Mouse (Mus musculus) forebrain, postnatal 0 days (tissue): Measurements from ENCODE around the gene Ilf3. TPM values are rescaled to one million over a fixed set of nuclear protein-coding genes. Genes with fewer than 3 reads are reported as not detected.

Experiments used
- ATAC-seq: fragments of 200-750 bp; cut with Nextera tagmentation; 2 replicates; pipeline ENCODE4 v1.8.0; 2017; ENCODE audit warnings: mild to moderate bottlenecking, moderate library complexity
- DNase-seq: peaks from one replicate; pipeline ENCODE4 v3.0.0-alpha.2; 2015
- H3K27ac ChIP-seq: fragments of 300-500 bp; sonication (generic); 2 replicates; pipeline ENCODE4 v1.5.1; 2014; ENCODE audit warnings: low read depth, mild to moderate bottlenecking, antibody characterized with exemption, low read length, moderate library complexity, mixed read lengths
- H3K27me3 ChIP-seq: fragments of 300-500 bp; sonication (generic); 2 replicates; pipeline ENCODE4 v1.6.1; 2014; ENCODE audit warnings: mild to moderate bottlenecking, low read length, mixed read lengths; ENCODE audit not compliant: insufficient read depth
- H3K36me3 ChIP-seq: fragments of 300-500 bp; sonication (generic); 2 replicates; pipeline ENCODE4 v1.6.1; 2014; ENCODE audit warnings: mild to moderate bottlenecking, moderate library complexity; ENCODE audit not compliant: insufficient read depth
- H3K4me1 ChIP-seq: fragments of 300-500 bp; sonication (generic); 2 replicates; pipeline ENCODE4 v1.6.1; 2014; ENCODE audit warnings: antibody characterized with exemption; ENCODE audit not compliant: insufficient read depth
- H3K4me2 ChIP-seq: fragments of 300-500 bp; sonication (generic); 2 replicates; pipeline ENCODE4 v1.6.1; 2014; ENCODE audit warnings: low read depth, mild to moderate bottlenecking, moderate library complexity
- H3K4me3 ChIP-seq: fragments of 300-500 bp; sonication (generic); 2 replicates; pipeline ENCODE4 v1.5.1; 2014; ENCODE audit warnings: low read depth, low read length, mixed read lengths
- H3K9ac ChIP-seq: fragments of 300-500 bp; sonication (generic); 2 replicates; pipeline ENCODE4 v1.6.1; 2014; ENCODE audit warnings: mild to moderate bottlenecking
- H3K9me3 ChIP-seq: fragments of 300-500 bp; sonication (generic); 2 replicates; pipeline ENCODE4 v1.6.1; 2016; ENCODE audit warnings: low read length
- CTCF ChIP-seq: sonication (generic); IDR thresholded peaks from 2 replicates; pipeline ENCODE4 v1.5.1; 2016; ENCODE audit warnings: antibody characterized with exemption, control low read depth, low read depth
- whole genome bisulfite sequencing: fragments of 180-500 bp; shearing (Covaris S2); extraction: QIAGEN DNeasy Blood & Tissue Kit; methylation state at CpG from one replicate; pipeline ENCODE4 v1.1.7; 2014; 5-methylcytosine and 5-hydroxymethylcytosine counted together
- polyA plus RNA-seq: library from polyadenylated mRNA; unstranded; fragments of >200 nt; fragmentation: Nextera tagmentation; extraction: Ambion mirVana; gene quantifications from 2 replicates; pipeline ENCODE4 v1.2.1, GENCODE M21; 2015
- total RNA-seq: library from RNA; depleted of rRNA; stranded (reverse); fragments of >200 nt; gene quantifications from 2 replicates; pipeline ENCODE4 v1.2.3, GENCODE M21; 2014

Ilf3 gene
- total and polyA plus RNA-seq, 2 experiments from 2014 or later = 135 to 214 TPM

DNA sequence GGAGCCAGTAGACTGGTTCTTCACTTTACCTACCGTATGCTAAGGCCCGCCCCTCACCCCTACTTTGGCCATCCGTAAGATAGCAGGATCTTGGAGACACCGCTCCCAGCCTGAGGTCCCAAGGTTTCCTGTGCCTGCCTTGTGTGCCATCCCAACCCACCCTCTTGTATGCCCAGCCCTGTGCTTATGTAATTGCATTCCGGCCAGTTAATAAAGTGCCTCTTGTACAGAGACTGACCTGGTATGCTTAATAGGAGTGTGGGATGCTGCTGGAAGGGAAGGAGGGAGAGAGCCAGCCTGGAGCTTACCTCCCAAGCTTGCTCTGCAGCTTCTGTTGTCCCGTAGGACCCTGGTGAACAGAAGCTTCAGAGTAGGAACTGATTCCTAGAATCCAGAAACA is 12.9 kb upstream of the Ilf3 start:
- H3K4me3 ChIP-seq = no peak overlapping the region
- no peak overlapping the region for H3K4me2 ChIP-seq
- peaks cover 43% of the 10 kb centered on the region for H3K36me3 ChIP-seq
- no peak for ATAC-seq
- WGBS = 88% methylated on average over 6 of the region's 6 CpGs
- H3K9ac ChIP-seq = no peak overlapping the region
- no peaks in the 10 kb centered on the region for H3K4me1 ChIP-seq
- H3K27ac ChIP-seq = no peak overlapping the region
- no peaks in the 10 kb centered on the region for H3K27me3 ChIP-seq
- H3K9me3 ChIP-seq = no peaks in the 10 kb centered on the region
- no peak for DNase-seq
- no peak for TF ChIP-seq CTCF

DNA sequence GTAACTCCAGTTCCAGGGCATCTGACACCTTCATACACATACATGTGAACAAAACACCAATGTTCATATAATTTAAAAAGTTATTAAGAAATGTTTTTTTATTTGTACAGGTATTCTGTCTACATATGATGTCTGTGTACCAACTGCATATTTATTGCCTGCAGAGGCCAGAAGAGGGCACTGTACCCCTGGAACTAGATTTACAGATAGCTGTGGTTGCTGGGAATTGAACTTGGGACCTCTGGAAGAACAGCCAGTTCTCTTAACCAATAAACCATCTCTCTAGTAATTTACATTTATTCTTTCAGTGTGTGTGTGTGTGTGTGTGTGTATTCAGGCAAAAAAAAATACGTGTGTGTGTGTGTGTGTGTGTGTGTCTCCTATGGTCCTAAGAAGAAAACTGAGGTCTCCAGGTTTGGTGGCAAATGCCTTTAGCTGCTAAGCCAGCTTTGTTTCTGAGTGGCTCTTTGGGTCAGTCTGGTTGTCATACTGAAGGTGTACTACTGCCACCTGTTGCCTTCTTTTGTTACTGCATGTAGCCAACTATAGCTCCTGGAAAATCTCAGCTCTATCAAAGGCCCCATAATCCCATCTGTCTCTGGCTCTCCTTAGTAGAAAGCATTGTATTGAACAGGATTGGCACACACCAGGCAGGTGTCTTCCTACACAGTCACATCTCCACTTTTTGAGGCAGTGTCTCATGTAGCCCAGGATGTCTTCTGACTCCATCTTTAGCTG is 10.5 kb upstream of the Ilf3 start:
- Histone ChIP-seq H3K27ac (no peak overlapping the region), H3K9me3 (no peaks in the 10 kb centered on the region), H3K4me3 (no peak overlapping the region), H3K4me2 (no peak overlapping the region), H3K27me3 (no peaks in the 10 kb centered on the region), H3K4me1 (no peaks in the 10 kb centered on the region), H3K9ac (no peak overlapping the region; the same call in 1 of the 2 replicates), H3K36me3 (peaks cover 26% of the 10 kb centered on the region)
- peak; percentile 83 for DNase-seq
- peak; percentile 76 for TF ChIP-seq CTCF
- 0% methylated on average over 1 of the region's 1 CpGs for WGBS
- ATAC-seq = peak; percentile 86

DNA sequence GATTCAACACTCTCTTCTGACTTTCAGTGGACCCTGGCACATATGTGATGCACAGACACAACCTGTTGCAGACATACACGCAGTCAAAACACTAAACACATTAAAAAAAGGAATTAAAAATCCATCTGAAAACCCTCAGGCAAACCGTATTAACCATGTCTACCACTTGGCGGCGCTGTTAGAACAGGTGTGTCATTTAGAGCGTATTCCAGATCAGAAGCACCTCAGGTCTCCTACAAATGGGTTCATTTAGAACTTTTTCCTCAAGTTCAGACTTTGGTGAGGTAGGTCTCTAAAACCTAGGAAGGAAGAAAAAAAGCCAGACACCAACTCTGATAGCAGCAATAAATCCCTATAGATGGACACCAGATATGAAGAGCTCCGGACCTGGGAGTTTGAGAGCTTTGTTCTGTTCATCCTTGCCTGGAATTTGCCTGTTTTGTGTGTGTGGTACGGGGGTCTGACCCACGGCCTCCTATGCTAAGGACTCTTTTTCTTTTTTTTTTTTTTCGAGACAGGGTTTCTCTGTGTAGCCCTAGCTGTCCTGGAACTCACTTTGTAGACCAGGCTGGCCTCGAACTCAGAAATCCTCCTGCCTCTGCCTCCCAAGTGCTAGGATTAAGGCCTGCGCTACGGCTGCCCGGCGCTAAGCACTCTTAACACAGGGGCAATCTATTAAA is 990 bp upstream of the Ilf3 start:
- TF ChIP-seq CTCF = peak; percentile 74
- peaks cover 13% of the 10 kb centered on the region for H3K4me1 ChIP-seq
- H3K4me3 ChIP-seq = peak overlapping the region; percentile 36
- DNase-seq (peak; percentile 74), ATAC-seq (peak; percentile 8; the same call in 1 of the 2 replicates)
- 38% methylated on average over 14 of the region's 14 CpGs for WGBS
- peak overlapping the region; percentile 56 for H3K4me2 ChIP-seq
- H3K27ac ChIP-seq = peak overlapping the region; percentile 86
- no peaks in the 10 kb centered on the region for H3K9me3 ChIP-seq
- H3K27me3 ChIP-seq = no peaks in the 10 kb centered on the region
- peak overlapping the region; percentile 47 for H3K9ac ChIP-seq
- no peaks in the 10 kb centered on the region for H3K36me3 ChIP-seq

GRCm38 (mm10) chr9:21368131-21368584 is 487 bp downstream of the Ilf3 start:
- no peak for TF ChIP-seq CTCF
- Histone ChIP-seq H3K9ac (peak overlapping the region; percentile 94), H3K27me3 (no peaks in the 10 kb centered on the region), H3K36me3 (no peaks in the 10 kb centered on the region; the same call in 1 of the 2 replicates), H3K9me3 (no peaks in the 10 kb centered on the region), H3K4me1 (peaks cover 13% of the 10 kb centered on the region), H3K4me3 (peak overlapping the region; percentile 84), H3K4me2 (peak overlapping the region; percentile 76), H3K27ac (peak overlapping the region; percentile 97)
- DNase-seq (peak; percentile 84), ATAC-seq (peak; percentile 53)
- 5% methylated on average over 36 of the region's 38 CpGs for WGBS

- no peak for TF ChIP-seq CTCF
- Histone ChIP-seq H3K27me3 (no peaks in the 10 kb centered on the region), H3K4me3 (peak overlapping the region; percentile 84), H3K36me3 (no peaks in the 10 kb centered on the region; the same call in 1 of the 2 replicates), H3K4me1 (peaks cover 13% of the 10 kb centered on the region), H3K9ac (peak overlapping the region; percentile 94; the same call in 1 of the 2 replicates), H3K4me2 (peak overlapping the region; percentile 76), H3K27ac (no peak overlapping the region), H3K9me3 (no peaks in the 10 kb centered on the region)
- DNase-seq = no peak
- 50% methylated on average over 11 of the region's 11 CpGs for WGBS
- ATAC-seq = no peak
These were observed 1.4 kb downstream of the Ilf3 start for GRCm38 (mm10) chr9:21369080-21369479.

DNA sequence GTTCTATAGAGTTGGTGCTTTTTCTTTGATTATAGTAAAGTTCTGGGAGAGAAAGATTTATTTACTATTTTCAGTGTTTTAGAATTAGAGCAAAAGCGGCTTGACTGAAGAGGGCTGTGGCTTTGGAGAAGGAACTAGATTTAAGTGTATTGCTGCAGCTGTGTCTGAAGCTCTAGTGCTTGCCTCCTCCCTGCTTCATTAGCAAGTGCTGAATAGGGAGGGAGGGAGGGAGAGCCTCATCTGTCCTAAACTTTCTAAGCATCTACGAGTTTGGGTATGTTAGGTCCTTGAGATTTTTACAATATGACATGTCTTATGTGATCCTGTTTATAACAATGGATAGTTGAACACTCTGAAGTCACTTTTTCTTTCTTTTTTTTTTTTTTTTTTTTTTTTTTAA is 3.2 kb downstream of the Ilf3 start:
- H3K4me1 ChIP-seq = peaks cover 13% of the 10 kb centered on the region
- TF ChIP-seq CTCF = no peak
- no peaks in the 10 kb centered on the region for H3K27me3 ChIP-seq
- no peak overlapping the region for H3K4me3 ChIP-seq
- ATAC-seq (no peak), DNase-seq (no peak)
- H3K9me3 ChIP-seq = no peaks in the 10 kb centered on the region
- H3K27ac ChIP-seq = no peak overlapping the region
- peak overlapping the region; percentile 76 for H3K4me2 ChIP-seq
- no peak overlapping the region for H3K9ac ChIP-seq
- H3K36me3 ChIP-seq = no peaks in the 10 kb centered on the region; the same call in 1 of the 2 replicates
- 74% methylated on average over 2 of the region's 2 CpGs for WGBS

DNA sequence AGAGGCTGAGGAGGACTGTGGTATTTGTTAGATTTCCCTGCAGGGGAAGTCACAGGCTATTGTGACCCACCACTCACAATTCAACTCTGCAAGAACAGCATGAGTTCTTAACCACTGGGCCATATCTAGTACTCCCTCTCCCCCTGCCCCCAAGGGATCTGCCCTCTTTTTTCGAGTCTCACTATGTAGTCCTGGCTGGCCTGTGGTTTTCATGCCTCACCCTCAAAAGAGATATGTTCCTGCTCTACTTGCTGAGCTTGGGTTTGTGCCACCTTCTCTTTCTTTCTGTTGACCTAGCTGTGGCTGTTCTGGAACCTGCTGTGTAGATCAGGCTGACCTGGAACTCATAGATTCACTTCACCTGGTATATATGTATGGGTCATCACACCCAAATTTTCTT is 4.8 kb downstream of the Ilf3 start:
- TF ChIP-seq CTCF = no peak
- Histone ChIP-seq H3K27ac (no peak overlapping the region), H3K4me1 (peaks cover 13% of the 10 kb centered on the region), H3K27me3 (no peaks in the 10 kb centered on the region), H3K4me2 (no peak overlapping the region), H3K9ac (no peak overlapping the region), H3K36me3 (no peaks in the 10 kb centered on the region; the same call in 1 of the 2 replicates), H3K4me3 (no peak overlapping the region), H3K9me3 (no peaks in the 10 kb centered on the region)
- no peak for ATAC-seq
- 83% methylated on average over 1 of the region's 1 CpGs for WGBS
- no peak for DNase-seq
